Comparison of ENCODE assay signal across 28 mouse cellular contexts in genomic region chr3:9888051-9888450, GRCm38 (mm10).
"Had no signal": no experiment of that assay in that cellular context is flagged by ENCODE, and none has a peak within 500 bp of the region (broad histone marks: within the 10 kb centered on the region; RNA-seq: fewer than 3 reads in every experiment).

No protein-coding gene starts in this region.

- H3K4me2 ChIP-seq: embryonic facial prominence, embryonic 12.5 days; embryonic facial prominence, embryonic 13.5 days; embryonic facial prominence, embryonic 15.5 days; forebrain, embryonic 12.5 days; forebrain, embryonic 13.5 days; forebrain, embryonic 15.5 days had no signal

- H3K9ac ChIP-seq: embryonic facial prominence, embryonic 12.5 days; embryonic facial prominence, embryonic 13.5 days; embryonic facial prominence, embryonic 15.5 days; forebrain, embryonic 12.5 days; forebrain, embryonic 13.5 days; forebrain, embryonic 15.5 days; forebrain, postnatal 0 days had no signal

- H3K9me3 ChIP-seq: embryonic facial prominence, embryonic 10.5 days; embryonic facial prominence, embryonic 12.5 days; embryonic facial prominence, embryonic 13.5 days; embryonic facial prominence, embryonic 15.5 days; forebrain, embryonic 10.5 days; forebrain, embryonic 12.5 days; forebrain, embryonic 13.5 days; forebrain, embryonic 15.5 days had no signal

- H3K27ac ChIP-seq: embryonic facial prominence, embryonic 10.5 days; embryonic facial prominence, embryonic 12.5 days; embryonic facial prominence, embryonic 13.5 days; embryonic facial prominence, embryonic 15.5 days; forebrain, embryonic 10.5 days; forebrain, embryonic 12.5 days; forebrain, embryonic 13.5 days; forebrain, embryonic 15.5 days; gastrocnemius, adult 2 months; heart, adult 2 months had no signal

- H3K4me3 ChIP-seq: embryonic facial prominence, embryonic 10.5 days; embryonic facial prominence, embryonic 12.5 days; embryonic facial prominence, embryonic 13.5 days; embryonic facial prominence, embryonic 15.5 days; erythroblast, embryonic 14.5 days; forebrain, embryonic 10.5 days; forebrain, embryonic 12.5 days; forebrain, embryonic 13.5 days; forebrain, embryonic 15.5 days; gastrocnemius, adult 2 months; heart, adult 2 months had no signal

- H3K27me3 ChIP-seq: embryonic facial prominence, embryonic 12.5 days; embryonic facial prominence, embryonic 15.5 days; forebrain, embryonic 12.5 days; forebrain, embryonic 13.5 days; forebrain, embryonic 15.5 days had no signal

- ATAC-seq: forebrain, embryonic 13.5 days; forebrain, embryonic 14.5 days; forebrain, embryonic 15.5 days; forebrain, embryonic 16.5 days; forebrain, postnatal 0 days had no signal

- H3K4me1 ChIP-seq: embryonic facial prominence, embryonic 10.5 days; embryonic facial prominence, embryonic 12.5 days; embryonic facial prominence, embryonic 13.5 days; embryonic facial prominence, embryonic 15.5 days had no signal

- H3K36me3 ChIP-seq: embryonic facial prominence, embryonic 10.5 days; embryonic facial prominence, embryonic 12.5 days; embryonic facial prominence, embryonic 13.5 days; embryonic facial prominence, embryonic 15.5 days; forebrain, embryonic 10.5 days; forebrain, embryonic 12.5 days; forebrain, embryonic 15.5 days had no signal

- DNase-seq: cerebellum, adult 8-10 months; cerebellum, adult 9-10 months; cerebellum, adult 9-11 months; cerebellum, postnatal 10 days; cerebellum, postnatal 14 days; cerebellum, postnatal 25 days; cerebellum, postnatal 36 days; embryo, embryonic 11 days; forebrain, postnatal 0 days; gastrocnemius, adult 2 months; gastrocnemius, postnatal 10 days; gastrocnemius, postnatal 14 days; gastrocnemius, postnatal 25 days; gastrocnemius, postnatal 36 days; heart, adult 11 months; heart, adult 18-20 months; heart, adult 2 months had no signal
